Mouse (Mus musculus) activated CD4-positive, CD25-positive, alpha-beta regulatory T cell (primary cell): Measurements from ENCODE around the gene Ccl5. TPM values are rescaled to one million over a fixed set of nuclear protein-coding genes. Genes with fewer than 3 reads are reported as not detected.

ENCODE experiments used
- polyA plus RNA-seq, 2 experiments: library from polyadenylated mRNA; unstranded; fragments of 100-300 nt; shearing (Covaris generic); gene quantifications; one replicate each; pipeline ENCODE4 v1.2.1; 2017

The Ccl5 gene
- polyA plus RNA-seq, result 100 to 1,000 TPM; 223 to 434 TPM

DNA sequence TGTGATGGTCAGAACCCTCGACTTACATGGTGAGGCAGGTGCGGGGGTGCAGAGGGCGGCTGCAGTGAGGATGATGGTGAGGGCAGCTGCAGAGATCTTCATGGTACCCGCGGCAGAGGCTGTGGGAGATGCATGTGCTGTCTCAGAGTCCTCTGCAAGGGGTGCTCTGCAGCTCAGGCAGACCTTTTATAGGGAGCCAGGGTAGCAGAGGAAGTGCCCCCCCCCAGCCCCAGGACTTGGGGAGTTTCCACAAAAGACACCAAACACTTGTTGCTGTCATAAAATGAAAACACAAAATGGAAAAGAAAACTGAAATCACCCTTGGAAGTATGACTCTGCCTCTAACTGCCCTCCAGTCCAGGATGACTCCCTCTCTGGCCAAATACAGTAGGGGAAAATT is at the start of gene Ccl5:
Gene Ccl5 (minus strand): TSS at position 159 of the 400 bp plus-strand sequence.

DNA sequence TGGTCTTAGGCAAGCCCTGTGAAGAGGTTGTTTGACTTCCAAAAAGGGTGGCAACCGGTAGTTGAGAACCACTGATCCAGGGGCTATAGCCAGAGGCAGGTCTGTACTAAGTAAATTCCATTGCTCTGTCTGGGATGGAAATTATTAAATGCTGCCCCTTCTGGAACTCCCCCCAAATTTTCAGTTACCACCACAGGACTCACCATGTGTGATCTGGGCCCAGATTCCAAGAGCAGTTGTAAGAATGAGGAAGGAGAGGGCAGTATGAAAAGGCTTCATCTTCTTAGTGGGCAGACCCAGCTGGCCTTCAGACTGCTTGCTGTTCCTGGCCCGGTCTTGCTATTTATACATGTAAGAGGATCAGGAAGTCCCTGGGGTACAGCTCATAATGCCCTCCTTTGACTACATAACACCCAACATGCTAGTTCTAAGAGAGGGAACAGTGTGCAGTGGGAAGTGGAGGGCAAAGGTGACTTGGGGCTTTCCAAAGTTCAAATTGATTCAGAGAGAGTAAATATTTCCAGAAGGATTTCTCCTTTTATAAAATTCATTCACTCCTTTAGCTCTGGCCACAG is 48.0 kb upstream of the Ccl5 start, which contains the start of gene Ccl9:
Gene Ccl9 (minus strand): TSS at position 451 of the 575 bp plus-strand sequence.

GRCm38 (mm10) chr11:83522075-83522474 is 8.2 kb downstream of the Ccl5 start, which contains the start of gene Heatr9:
Gene Heatr9 (minus strand): TSS chr11:83522175.

Other genes starting within 250 kb of the Ccl5 start
- gene Slfn14, start 243.8 kb downstream of the Ccl5 start, polyA plus RNA-seq, result under 1 TPM in 1 of 2 experiments, not detected in 1; 0.11 TPM
- 10 to 100 TPM; 34.1 to 50.6 TPM for gene Ap2b1, start 231.5 kb downstream of the Ccl5 start, polyA plus RNA-seq
- 10 to 100 TPM in 1 of 2 experiments, 1 to 10 TPM in 1; 7.2 to 19.4 TPM for gene Pex12, start 227.9 kb downstream of the Ccl5 start, polyA plus RNA-seq
- under 1 TPM in 1 of 2 experiments, not detected in 1; 0.05 TPM for gene Rasl10b, start 121.4 kb downstream of the Ccl5 start, polyA plus RNA-seq
- not detected for gene Gas2l2, start 101.1 kb downstream of the Ccl5 start, polyA plus RNA-seq
- gene 1700020L24Rik, start 92.8 kb downstream of the Ccl5 start, polyA plus RNA-seq, result 1 to 10 TPM in 1 of 2 experiments, under 1 TPM in 1; 0.32 to 2.9 TPM
- gene Mmp28, start 67.4 kb downstream of the Ccl5 start, polyA plus RNA-seq, result under 1 TPM in 1 of 2 experiments, not detected in 1; 0.25 TPM
- gene Taf15, start 57.4 kb downstream of the Ccl5 start, polyA plus RNA-seq, result 10 to 100 TPM; 13.2 to 14.7 TPM
- under 1 TPM in 1 of 2 experiments, not detected in 1; 0.19 TPM for gene Heatr9, start 8.3 kb downstream of the Ccl5 start, polyA plus RNA-seq
- gene Ccl9, start 48.1 kb upstream of the Ccl5 start, polyA plus RNA-seq, result 1 to 10 TPM in 1 of 2 experiments, not detected in 1; 7.7 TPM
- gene Ccl6, start 62.6 kb upstream of the Ccl5 start, polyA plus RNA-seq, result 10 to 100 TPM in 1 of 2 experiments, 1 to 10 TPM in 1; 1.0 to 82.4 TPM
- gene Rpl9-ps1, start 115.1 kb upstream of the Ccl5 start, polyA plus RNA-seq, result under 1 TPM in 1 of 2 experiments, not detected in 1; 0.42 TPM
- gene Ccl3, start 118.8 kb upstream of the Ccl5 start, polyA plus RNA-seq, result 1 to 10 TPM; 3.3 to 8.3 TPM
- 10 to 100 TPM; 17.3 to 24.7 TPM for gene Ccl4, start 132.1 kb upstream of the Ccl5 start, polyA plus RNA-seq
- 10 to 100 TPM in 1 of 2 experiments, under 1 TPM in 1; 0.85 to 24.9 TPM for gene Wfdc17, start 173.5 kb upstream of the Ccl5 start, polyA plus RNA-seq
- under 1 TPM in 1 of 2 experiments, not detected in 1; 0.32 TPM for gene Wfdc18, start 178.5 kb upstream of the Ccl5 start, polyA plus RNA-seq
- gene Wfdc21, start 216.4 kb upstream of the Ccl5 start, polyA plus RNA-seq, result not detected
- 10 to 100 TPM; 24.3 to 26.1 TPM for gene Heatr6, start 223.2 kb upstream of the Ccl5 start, polyA plus RNA-seq